ENCODE assay signal across 21 mouse cellular contexts in genomic region chr13:37851617-37852016, GRCm38 (mm10).
A peak's percentile ranks its signal among the peaks of the same experiment; 100 is the strongest.
DNase-seq lines count a peak whose midpoint lies in the region; ATAC-seq and TF ChIP-seq lines count a peak whose summit lies in the region.
"Had no signal": no experiment of that assay in that cellular context is flagged by ENCODE, and none has a peak within 500 bp of the region (broad histone marks: within the 10 kb centered on the region; RNA-seq: fewer than 3 reads in every experiment).

No protein-coding gene starts in this region.

- no peaks in the 10 kb centered on the region for H3K9me3 ChIP-seq in liver, embryonic 11.5 days (ENCODE audit: control insufficient read depth, low read length)
- no peaks in the 10 kb centered on the region for H3K9me3 ChIP-seq in liver, embryonic 14.5 days (ENCODE audit: control insufficient read depth, low read length)
- H3K9me3 ChIP-seq: embryonic facial prominence, embryonic 12.5 days; forebrain, embryonic 15.5 days; G1E; heart, embryonic 13.5 days; hindbrain, embryonic 12.5 days had no signal

- no peak for ATAC-seq in liver, embryonic 11.5 days (replicated peaks; ENCODE audit: low FRiP score)
- no peak for ATAC-seq in liver, embryonic 14.5 days (ENCODE audit: insufficient read depth)
- ATAC-seq: forebrain, embryonic 15.5 days; hindbrain, embryonic 16.5 days; inflammation-experienced regulatory T-cells, adult 6 months had no signal

- peaks cover 64% of the 10 kb centered on the region for H3K4me1 ChIP-seq in liver, embryonic 11.5 days (replicated peaks; ENCODE audit: control insufficient read depth, insufficient read depth, low read length)
- peaks cover 30% of the 10 kb centered on the region for H3K4me1 ChIP-seq in brown adipose tissue, adult 24 weeks (ENCODE audit: control insufficient read depth, insufficient read depth, insufficient read length, low read length)
- H3K4me1 ChIP-seq in liver, embryonic 14.5 days (replicated peaks; ENCODE audit: control insufficient read depth in 2 of 2, insufficient read depth in 2 of 2, low read length in 1 of 2): peaks cover 23 to 35% of the 10 kb centered on the region in 2 experiments

- H3K36me3 ChIP-seq in liver, embryonic 11.5 days (ENCODE audit: control insufficient read depth, insufficient read depth, low read length): peaks cover 3% of the 10 kb centered on the region; the same call in 1 of the 2 replicates
- H3K36me3 ChIP-seq in liver, embryonic 14.5 days (replicated peaks; ENCODE audit: control insufficient read depth, insufficient read depth, low read depth): no peaks in the 10 kb centered on the region
- H3K36me3 ChIP-seq: embryonic facial prominence, embryonic 12.5 days; forebrain, embryonic 15.5 days; heart, embryonic 13.5 days; hindbrain, embryonic 12.5 days had no signal

- DNase-seq in liver, embryonic 11.5 days (ENCODE audit: low spot score): no peak
- DNase-seq in liver: no peak
- no peak for DNase-seq in liver, embryonic 14.5 days (ENCODE audit: low read depth in 3 of 3, low spot score in 3 of 3)
- no peak for DNase-seq in natural killer cell, adult 2 months (ENCODE audit: low spot score in 2 of 2)
- DNase-seq in adrenal gland, postnatal 14 days: no peak
- DNase-seq: adrenal gland, adult 2 months; adrenal gland, postnatal 36 days; cerebellum, adult 11 months; cerebellum, adult 8-10 months; cerebellum, postnatal 14 days; gastrocnemius, postnatal 25 days; heart, postnatal 10 days; heart, postnatal 4 days had no signal

- H3K27me3 ChIP-seq in liver, embryonic 11.5 days (replicated peaks; ENCODE audit: control insufficient read depth, insufficient read depth, low read length): no peaks in the 10 kb centered on the region
- H3K27me3 ChIP-seq in liver, embryonic 14.5 days (ENCODE audit: control insufficient read depth, insufficient read depth, low read length): no peaks in the 10 kb centered on the region
- H3K27me3 ChIP-seq: embryonic facial prominence, embryonic 12.5 days; forebrain, embryonic 15.5 days; heart, embryonic 13.5 days; hindbrain, embryonic 12.5 days had no signal

- no peak overlapping the region for H3K9ac ChIP-seq in liver, embryonic 11.5 days (ENCODE audit: low read depth, low read length)
- no peak overlapping the region for H3K9ac ChIP-seq in liver, embryonic 14.5 days (replicated peaks)
- H3K9ac ChIP-seq: embryonic facial prominence, embryonic 12.5 days; forebrain, embryonic 15.5 days; heart, embryonic 13.5 days; hindbrain, embryonic 12.5 days had no signal

- TF ChIP-seq EP300 in liver, embryonic 14.5 days (IDR thresholded peaks at IDR 0.05; ENCODE audit: low read depth): no peak

- no peak for TF ChIP-seq CTCF in liver, embryonic 14.5 days (IDR thresholded peaks at IDR 0.05; ENCODE audit: low read depth)

- 68% methylated on average over 5 of the region's 5 CpGs for WGBS in liver, embryonic 11.5 days
- 55% methylated on average over 5 of the region's 5 CpGs for WGBS in liver, embryonic 14.5 days (ENCODE audit: insufficient replicate concordance)

- H3K27ac ChIP-seq in liver, embryonic 11.5 days (ENCODE audit: low read depth, low read length): peak overlapping the region; percentile 37; the same call in 1 of the 2 replicates
- H3K27ac ChIP-seq in brown adipose tissue, adult 24 weeks (replicated peaks; ENCODE audit: low read depth, low read length): 0 out of 2 replicates have a peak overlapping the region, but pooled peaks have one; percentile 6
- peak overlapping the region; percentile 26; the same call in 1 of the 2 replicates for H3K27ac ChIP-seq in liver, embryonic 14.5 days
- H3K27ac ChIP-seq: embryonic facial prominence, embryonic 12.5 days; forebrain, embryonic 15.5 days; heart, embryonic 13.5 days; hindbrain, embryonic 12.5 days had no signal

- no peak overlapping the region for H3K4me3 ChIP-seq in liver, embryonic 11.5 days (ENCODE audit: low read depth, low read length)
- no peak overlapping the region for H3K4me3 ChIP-seq in brown adipose tissue, adult 24 weeks (ENCODE audit: insufficient read depth, low read depth, low read length)
- no peak overlapping the region for H3K4me3 ChIP-seq in liver, embryonic 14.5 days (ENCODE audit: insufficient read depth in 1 of 2, low read depth in 2 of 2, low read length in 2 of 2)
- H3K4me3 ChIP-seq: embryonic facial prominence, embryonic 12.5 days; forebrain, embryonic 15.5 days; heart, embryonic 13.5 days; hindbrain, embryonic 12.5 days had no signal

- H3K4me2 ChIP-seq in liver, embryonic 11.5 days: no peak overlapping the region
- no peak overlapping the region for H3K4me2 ChIP-seq in liver, embryonic 14.5 days (ENCODE audit: low read depth)
- H3K4me2 ChIP-seq: embryonic facial prominence, embryonic 12.5 days; forebrain, embryonic 15.5 days; heart, embryonic 13.5 days; hindbrain, embryonic 12.5 days had no signal
